Mouse (Mus musculus) testis, postnatal 14 days (tissue): ENCODE measurements around the gene Ubxn10.

Experiments used
- DNase-seq: peaks from one replicate; pipeline ENCODE4 v3.0.0; 2021; ENCODE audit warnings: low spot score

The Ubxn10 gene

DNA sequence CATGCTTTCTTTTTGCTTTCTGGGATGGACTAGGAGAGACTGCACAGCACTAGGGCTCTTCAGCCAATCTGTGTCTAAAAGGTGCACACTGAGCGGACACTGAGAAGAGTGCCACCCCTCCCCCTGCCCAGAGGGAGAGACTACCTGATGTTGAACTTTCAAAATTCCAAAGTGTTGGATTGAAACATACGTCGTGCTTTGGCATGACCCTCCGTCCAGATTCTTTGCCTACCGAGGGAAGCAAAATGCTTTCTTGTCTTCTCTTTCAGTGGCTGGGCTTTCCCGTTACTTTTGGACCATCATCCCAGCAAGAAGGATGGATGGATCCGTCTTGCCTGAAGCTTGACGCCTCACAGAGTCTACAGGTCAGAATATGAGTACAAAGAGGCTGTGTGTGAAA is 35.9 kb downstream of the Ubxn10 start:
- DNase-seq, result no peak

DNA sequence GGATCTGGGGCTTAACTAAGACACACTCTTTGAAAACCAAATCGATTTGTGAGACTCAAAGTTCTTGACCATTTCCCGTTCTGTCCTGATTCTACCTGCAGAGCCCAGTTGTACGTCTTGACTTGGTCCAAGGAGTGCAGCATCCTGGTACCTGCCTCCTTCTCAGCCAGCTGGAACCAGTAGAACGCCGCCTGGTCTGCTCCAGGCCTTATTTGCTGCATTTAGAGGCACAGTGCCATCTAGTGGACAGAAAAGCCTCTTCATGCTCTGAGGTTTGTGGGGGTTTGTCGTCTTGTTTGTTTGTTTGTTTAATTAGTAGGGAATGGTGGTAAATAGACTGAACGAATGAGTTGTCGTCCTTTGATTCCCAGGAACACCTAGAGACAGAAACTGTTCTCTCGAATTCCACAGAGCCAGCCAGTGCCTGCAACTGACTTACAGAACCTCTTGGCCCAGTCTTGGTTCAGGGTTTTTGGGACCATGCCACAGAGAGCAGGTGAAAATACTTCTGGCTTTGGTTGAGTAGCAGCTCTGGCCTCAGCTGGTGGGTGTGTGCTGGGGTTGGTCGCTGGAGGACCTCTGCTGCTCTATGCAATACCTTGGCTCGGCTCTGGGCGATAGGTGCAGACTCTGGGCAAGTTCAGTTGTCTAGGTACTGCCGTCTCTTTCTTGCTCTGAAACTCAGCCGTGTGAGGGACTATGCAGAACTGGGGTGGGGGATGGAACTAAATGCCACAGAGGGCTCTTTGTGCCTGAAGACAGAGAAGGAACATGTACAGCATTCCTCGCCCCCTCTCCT is 36.6 kb downstream of the Ubxn10 start:
- no peak for DNase-seq

DNA sequence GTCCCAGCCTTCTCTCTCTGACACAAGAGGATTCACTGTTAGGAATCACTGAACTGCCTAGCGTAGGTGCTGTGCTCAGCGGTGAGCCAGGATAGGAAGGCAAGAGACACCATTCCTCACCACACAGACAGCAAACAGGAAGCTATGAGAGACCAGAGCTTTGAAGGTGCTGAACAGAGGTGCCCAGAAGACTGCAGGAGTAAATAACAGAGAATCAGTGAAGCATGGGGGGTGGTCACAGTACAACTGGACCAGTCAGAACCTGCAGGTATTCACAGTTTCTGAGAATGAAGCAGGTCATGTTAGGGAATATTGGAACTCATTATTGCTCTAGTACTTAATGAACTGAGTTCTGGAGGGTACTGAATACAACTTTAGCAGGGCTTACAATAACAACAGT is 38.7 kb downstream of the Ubxn10 start:
- DNase-seq, result no peak

DNA sequence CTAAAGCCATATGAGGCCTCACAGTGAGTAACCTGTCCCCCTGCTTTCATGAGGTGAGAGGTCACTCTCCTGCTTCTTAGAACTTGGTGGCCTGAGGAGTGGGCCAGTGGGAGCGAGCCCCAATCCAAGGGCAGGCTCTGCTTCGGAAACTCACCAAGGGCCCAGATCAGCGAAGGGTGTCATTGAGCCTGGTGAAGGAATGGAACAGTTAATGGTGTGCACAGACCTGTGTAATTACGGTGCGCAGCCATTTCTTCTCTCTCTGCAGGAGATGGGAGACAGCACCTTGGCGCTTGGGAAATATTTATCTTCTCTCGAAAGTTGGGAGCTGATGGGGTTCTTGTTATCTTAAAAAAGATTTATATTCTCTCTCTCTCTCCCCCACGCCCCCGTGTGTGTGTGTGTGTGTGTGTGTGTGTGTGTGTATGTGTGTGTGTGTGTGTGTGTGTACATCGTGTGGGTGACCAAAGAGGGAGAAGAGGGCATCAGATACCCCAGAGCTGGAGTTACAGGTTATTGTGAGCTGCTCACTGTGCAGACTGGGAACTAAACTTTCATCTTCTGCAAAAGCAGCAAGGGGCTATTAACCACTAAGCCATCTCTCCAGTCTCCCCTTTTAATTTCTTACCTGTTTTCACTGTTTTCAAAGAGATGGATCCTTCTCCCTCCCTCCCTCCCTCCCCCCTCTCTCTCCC is 39.7 kb downstream of the Ubxn10 start:
- no peak for DNase-seq

DNA sequence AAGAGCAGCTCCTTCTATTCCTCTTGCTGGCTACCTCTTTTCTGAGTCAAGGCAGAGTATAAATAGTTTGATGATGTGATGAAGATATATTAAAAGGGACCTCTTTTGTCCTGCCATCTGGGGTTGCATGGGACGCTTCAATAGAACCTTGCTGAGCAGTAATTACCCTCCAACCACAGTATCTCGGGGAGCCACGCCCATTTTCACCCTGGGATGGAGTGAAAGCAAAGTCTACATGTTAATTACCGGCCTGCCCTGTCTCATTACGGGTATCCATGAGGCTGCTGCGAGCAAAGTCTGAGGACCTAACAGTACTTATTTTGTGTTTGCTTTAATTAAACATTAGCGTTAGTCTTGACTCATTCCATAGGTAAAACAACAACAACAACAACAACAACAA is 40.2 kb downstream of the Ubxn10 start:
- no peak for DNase-seq

DNA sequence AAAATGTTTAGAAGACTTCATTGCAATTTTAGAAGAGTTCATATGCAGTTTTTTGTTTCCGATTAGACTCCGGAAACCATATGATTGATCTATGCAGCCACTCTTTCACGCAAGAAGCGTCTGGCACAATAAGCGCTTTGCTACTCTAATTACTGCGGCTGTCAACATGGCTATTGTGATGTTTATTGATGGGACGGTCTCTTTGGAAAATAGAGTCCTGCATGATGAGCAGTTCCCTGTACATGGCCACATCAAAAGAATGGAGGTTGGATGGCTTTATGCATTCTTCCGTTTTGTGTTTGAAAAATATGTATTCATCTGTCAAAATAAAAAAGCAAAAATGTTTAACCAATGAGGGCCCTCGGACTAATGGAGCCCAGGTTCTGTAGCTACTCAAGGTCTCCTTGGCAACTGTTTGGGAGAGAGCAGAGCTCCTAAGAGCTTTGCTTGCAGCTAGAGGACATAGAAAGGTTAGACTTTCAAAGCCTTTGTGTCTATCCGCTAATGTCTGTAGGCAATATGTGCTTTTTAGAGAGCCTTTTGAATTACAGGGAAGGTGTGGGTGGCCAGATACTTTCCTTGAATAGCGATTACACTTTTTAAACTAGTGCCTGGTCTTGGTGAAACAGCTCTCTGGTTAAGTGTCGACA is 43.8 kb downstream of the Ubxn10 start:
- DNase-seq, result no peak

DNA sequence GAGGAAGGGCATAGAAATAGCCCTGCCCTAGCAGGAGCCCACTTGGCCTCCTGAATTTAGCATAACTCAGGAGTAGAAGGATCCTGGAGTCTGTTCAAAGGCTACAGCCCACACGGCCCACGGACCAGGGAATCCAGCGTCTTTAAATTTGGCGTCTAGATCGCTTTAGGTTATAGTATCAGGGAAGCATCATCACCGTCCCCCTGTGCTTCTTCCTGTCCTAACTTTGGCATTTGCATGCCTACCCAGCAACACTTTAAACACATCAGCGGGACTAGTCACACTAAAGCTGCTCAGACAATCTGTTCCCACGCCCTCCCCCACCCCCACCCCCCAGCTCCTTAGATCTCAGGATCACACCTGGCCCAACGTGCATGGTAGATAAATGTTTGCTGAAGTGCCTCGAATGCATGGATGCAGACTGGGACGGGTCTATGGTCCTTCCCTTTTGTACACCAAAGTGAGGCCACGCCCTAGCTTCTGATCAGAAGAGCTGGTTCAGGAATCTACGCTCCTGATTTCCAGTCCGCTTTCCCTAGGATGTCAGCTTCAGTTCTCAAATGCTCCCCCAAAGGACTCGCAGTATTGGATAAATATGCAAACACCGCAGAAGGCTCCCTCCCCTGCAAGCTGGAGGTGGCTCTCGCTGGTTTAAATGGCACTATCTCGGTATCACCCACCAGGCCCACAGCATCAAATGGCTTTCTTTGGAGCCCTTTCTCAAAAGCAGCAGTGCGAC is 45.4 kb downstream of the Ubxn10 start:
- no peak for DNase-seq

DNA sequence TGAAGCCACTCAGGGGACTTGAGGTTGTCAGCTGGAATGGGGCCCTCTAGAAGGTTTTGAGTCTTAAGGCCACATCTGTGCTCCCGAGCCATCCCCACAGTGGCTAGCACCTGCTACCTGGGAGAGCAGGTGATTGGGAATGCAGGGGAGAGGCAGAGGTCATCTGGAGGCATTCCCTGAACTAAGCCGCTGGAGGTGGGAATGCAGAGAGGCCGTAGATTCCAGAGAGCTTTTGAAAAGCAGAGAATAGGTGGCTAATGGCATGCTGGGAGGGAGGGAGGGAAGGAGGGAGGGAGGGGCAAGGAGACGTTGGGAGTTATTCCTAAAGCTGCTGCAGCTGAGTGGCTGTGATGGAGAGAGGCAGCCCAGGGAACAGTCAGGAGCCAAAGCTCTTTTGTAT is 46.4 kb downstream of the Ubxn10 start:
- DNase-seq, result no peak

DNA sequence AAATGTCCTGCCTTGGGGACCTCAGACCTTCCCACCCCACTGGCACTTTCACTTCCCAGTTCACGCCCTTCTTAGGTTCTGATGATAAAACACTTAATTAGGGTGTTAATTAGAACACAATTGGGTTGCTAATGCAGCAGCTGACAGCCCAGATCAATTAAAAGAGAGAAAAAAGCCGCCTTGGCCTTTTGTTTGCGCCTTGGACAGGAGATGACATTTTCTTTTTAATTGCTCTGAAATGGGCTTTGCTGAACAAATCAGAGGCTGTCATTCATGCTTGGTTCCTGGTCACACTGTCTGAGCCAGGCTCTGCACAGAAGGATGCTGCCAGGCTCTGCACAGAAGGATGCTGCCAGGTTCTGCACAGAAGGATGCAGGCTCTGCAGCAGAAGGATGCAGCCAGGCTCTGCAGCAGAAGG is 47.9 kb downstream of the Ubxn10 start:
- no peak for DNase-seq

DNA sequence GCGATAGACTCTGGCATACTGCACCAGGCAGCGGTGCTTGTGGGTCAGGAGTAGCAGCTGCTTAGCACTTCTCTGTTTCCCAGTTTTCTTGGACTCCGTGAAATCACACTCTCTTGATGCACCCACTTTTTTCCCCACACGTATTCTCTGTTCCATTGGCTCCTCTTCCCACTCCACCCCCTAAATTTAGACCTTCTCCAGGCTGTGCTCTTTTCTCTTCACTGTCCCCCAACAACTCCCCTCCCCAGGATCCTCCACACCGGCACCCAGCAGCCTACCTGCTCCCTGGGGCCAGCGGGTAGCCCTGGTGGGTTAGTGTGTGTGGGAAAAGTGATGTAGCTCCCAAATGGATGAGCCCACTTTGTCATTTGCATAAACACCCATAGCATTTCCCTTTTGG is 51.2 kb downstream of the Ubxn10 start:
- no peak for DNase-seq

DNA sequence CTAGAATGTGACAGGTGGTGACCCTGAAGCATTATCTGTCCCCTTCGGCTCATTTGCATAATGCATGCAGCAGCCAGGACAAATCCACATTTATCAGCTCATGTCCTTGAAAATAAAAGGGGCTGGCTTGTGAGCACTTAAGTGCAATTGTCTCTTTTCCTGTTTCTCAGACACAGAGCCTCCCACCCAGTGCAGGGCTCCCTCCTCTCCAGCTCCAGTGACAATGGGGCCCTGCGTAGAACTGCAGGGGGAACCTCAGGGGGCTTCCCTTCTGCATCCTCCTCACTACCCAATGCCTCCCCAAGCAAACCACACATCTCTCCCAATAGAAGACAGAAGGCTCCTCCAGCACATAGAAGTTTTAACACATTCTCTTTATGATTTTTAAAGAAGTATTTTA is 54.2 kb downstream of the Ubxn10 start:
- DNase-seq, result no peak

DNA sequence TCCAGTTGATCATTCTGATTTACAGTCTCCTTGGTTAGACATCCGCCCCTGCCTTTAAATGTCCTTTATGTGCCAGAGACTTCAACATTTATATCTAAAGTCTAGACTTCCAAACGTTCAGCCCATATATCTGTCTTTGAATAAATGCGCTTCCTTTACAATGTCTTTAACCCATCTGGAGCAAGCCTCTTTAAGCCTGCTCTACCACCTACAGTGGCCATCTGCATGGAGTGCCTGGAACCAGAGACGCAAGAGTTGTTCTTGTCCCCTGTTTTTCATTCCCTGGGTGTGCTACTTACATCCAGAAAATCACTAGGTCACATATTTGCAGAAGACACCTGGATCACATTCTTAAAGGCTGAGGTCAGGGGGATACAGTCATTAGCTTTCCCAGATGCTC is 56.8 kb downstream of the Ubxn10 start:
- no peak for DNase-seq

DNA sequence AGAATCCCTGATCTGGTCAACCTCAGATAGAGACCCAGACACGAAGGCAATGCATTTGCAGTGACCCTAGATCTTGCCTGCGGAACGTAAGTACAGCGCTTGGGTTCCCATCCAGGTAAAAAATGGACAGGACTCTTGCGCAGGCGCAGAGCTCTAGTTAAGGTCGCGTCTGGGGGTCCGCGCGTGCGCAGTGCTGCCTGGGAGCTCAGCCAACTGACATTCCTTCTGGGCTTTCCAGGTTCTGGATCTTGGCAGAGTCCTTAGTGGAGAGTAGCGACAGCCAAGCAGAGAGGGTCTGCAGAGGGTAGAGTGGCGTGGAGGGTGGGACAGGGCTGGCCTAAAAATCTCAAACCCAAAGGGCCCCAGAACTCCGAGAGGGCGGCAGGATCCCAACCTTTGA is 59.4 kb downstream of the Ubxn10 start:
- DNase-seq, result peak; percentile 87

DNA sequence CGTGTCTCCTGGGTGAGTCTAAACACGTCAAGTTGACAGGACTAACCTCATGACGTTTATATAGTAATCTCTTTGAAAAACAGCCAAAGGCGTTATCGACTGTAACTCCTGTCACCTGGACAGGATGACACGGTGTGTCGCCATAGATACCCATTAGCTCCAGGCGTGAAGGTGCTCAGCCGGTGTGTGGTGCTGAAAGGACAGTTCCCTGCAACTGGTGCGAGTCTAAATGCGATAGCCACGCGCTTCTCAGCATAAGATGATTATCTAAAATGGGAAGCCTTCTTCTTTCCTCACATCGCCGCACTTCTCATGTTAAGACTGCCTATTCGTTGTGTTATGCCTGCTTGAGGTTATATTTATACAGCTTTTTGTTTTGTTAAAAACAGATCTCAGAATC is 60.5 kb downstream of the Ubxn10 start:
- peak; percentile 19 for DNase-seq

DNA sequence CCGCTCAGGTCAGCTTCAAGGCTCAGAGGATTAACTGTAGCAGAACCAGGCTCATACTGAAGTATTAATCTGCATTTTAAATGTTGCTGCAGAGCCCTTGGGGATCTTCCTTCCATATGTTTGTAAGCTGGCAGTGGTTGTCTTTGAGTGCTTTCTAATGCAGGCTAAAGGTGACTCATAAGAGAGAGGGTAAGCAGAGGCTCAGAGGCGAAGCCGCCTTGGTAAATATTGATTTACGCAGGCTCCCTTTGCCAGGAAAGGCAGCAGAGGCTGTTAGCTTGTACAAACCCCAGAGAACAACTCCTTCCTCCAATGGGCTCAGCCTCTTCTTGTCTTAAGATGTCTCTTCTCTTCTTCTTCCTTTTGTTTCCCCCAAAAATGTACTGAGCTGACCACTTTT is 64.8 kb downstream of the Ubxn10 start:
- no peak for DNase-seq

DNA sequence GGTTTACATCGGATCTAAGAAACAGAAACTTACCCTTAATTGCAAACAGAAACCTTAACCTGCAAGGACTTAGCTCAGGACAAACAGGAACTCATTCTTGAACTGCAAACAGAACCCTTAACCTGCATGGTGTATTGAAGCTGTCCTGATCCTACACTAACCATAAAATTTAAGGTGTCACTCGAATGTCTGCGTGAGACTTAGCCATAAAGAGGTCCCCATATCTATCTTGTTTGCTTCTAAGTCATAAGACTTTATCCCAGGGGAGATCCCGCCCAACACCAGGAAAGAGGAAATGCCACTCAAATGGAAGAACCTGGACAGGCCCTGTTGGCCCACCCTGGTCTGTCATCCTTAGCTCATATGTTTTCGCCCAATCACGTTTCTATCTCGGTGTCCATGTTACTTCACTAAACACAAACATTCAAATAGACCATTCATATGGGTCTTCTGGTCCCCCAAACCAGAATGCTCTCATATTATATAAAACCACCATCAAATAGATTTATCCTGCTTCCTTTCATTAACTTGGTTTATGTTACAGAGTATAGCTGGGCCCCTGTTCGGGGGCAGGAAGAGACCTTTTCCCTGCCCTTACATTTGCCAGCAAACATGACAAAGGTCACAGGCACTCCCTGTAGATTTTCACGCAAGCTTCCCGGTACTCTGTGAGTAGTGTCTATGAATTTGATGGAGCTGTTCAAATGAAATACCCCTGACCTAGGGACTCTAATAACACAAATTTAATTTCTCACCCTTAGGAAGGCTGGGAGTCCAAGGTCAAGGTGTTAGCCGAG is 66.7 kb downstream of the Ubxn10 start:
- DNase-seq, result no peak

DNA sequence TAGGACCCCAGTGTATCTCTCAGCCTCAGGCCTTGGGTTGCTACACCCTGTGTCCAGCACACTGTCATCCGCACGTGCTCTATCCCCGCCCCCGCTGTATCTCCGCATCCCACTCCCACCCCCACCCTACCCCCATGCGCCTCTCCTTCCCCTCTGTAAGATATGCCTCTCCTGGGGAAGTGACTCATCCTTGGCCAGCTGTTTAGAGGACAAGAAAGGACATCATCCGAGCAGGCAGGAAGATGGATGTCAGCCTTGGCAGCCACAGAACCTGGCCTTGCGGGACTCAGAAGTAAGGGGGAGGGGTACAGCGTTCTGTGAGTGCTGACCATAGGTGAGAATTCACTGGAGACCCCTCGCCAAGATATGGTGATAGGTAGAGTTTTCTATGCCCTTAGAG is 70.4 kb downstream of the Ubxn10 start:
- no peak for DNase-seq

DNA sequence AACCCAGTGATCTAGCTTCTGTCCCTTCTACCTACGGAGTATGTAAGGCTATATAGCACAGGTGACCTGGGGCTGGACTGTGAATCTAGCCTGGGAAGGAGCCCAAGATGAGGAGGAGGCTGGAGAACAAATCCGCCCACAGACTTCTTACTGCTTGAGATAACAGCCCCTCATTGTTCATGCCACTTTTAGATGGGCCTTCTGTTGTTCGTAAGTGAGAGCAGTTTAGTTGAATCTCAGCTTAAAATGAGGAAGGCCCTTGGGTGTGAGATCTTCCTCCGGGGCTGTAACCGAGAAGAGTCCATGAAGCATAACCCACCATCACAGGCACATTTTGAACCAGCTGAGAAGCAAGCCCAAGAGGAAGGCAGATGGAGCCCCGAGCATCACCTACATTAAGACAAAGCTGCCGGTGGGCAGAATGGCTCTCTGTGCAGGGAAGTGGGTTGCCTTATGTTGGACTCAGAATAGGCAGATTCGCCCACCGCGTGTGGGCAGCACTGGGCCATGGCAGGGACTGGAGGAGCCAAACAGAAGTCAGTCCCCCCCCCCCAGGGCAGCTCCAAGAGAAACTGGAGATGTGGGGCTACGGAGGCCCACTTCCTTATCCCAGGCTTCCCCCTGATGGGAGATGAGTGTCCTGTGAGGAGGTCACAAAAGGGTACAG is 76.9 kb downstream of the Ubxn10 start:
- no peak for DNase-seq
